21 mouse cellular contexts compared by ENCODE assay signal in genomic region chr9:66736551-66736950, GRCm38 (mm10). TPM values are rescaled to one million over a fixed set of nuclear protein-coding genes. Genes with fewer than 3 reads are reported as not detected.
DNase-seq lines count a peak whose midpoint lies in the region; ATAC-seq and TF ChIP-seq lines count a peak whose summit lies in the region.
"Had no signal": no experiment of that assay in that cellular context is flagged by ENCODE, and none has a peak within 500 bp of the region (broad histone marks: within the 10 kb centered on the region; RNA-seq: fewer than 3 reads in every experiment).

No protein-coding gene starts in this region.

- CTCF ChIA-PET in Patski (lab: Charles Lee) = interaction anchor here (1.3 to 1.5 kb wide), 2 partner anchors 10 to 13 kb away, joined by 4 to 8 read pairs; no protein-coding TSS in a partner anchor

- no peak for TF ChIP-seq CTCF in Patski (IDR thresholded peaks at IDR 0.05)
- TF ChIP-seq CTCF in kidney, adult 2 months (conservative IDR thresholded peaks at IDR 0.05; ENCODE audit: insufficient read depth, insufficient read length, low read depth, low read length) = no peak

- in situ Hi-C loops in Patski (cut with MboI; ENCODE audit: low pct_unique_long_range_greater_than_20kb) = no loop called here

- no peak for TF ChIP-seq POLR2A in kidney, adult 2 months (IDR thresholded peaks at IDR 0.05; ENCODE audit: low read depth, low read length)

- peak overlapping the region; percentile 77 for H3K27ac ChIP-seq in kidney, adult 2 months (ENCODE audit: insufficient read depth, low read depth, low read length)
- H3K27ac ChIP-seq in forebrain, embryonic 10.5 days = no peak overlapping the region
- H3K27ac ChIP-seq: gastrocnemius, adult 2 months; heart, embryonic 10.5 days; hindbrain, embryonic 12.5 days; neural tube, embryonic 15.5 days had no signal

- peak; percentile 12 for DNase-seq in adrenal gland, adult 8-10 months
- DNase-seq in adrenal gland, adult 18-20 months (ENCODE audit: low spot score in 2 of 2) = no peak
- DNase-seq in Patski (ENCODE audit: low read depth, low spot score) = peak; percentile 95
- DNase-seq in kidney, adult 2 months = peak; percentile 96
- peak; percentile 87 for DNase-seq in kidney, postnatal 14 days
- DNase-seq in retina, postnatal 1 day = no peak
- no peak for DNase-seq in urinary bladder, postnatal 14 days (ENCODE audit: low spot score)
- DNase-seq in forebrain, embryonic 10.5 days (ENCODE audit: extremely low spot score, low spot score) = no peak
- DNase-seq: forebrain, postnatal 0 days; gastrocnemius, adult 2 months; left cerebral cortex, postnatal 4 days; liver; lung, embryonic 14.5 days; lung, postnatal 4 days; right cerebral cortex, postnatal 14 days; thymus, adult 2 months had no signal

- peak; percentile 54 for ATAC-seq in Patski
- ATAC-seq: forebrain, postnatal 0 days; midbrain, embryonic 16.5 days had no signal

- no peaks in the 10 kb centered on the region for H3K36me3 ChIP-seq in kidney, adult 2 months (ENCODE audit: control insufficient read depth, insufficient read depth, low read length)
- H3K36me3 ChIP-seq in forebrain, embryonic 10.5 days (replicated peaks) = no peaks in the 10 kb centered on the region
- H3K36me3 ChIP-seq: G1E; heart, embryonic 10.5 days; hindbrain, embryonic 12.5 days; neural tube, embryonic 15.5 days had no signal

- POLR2A ChIA-PET in Patski (lab: Charles Lee) = interaction anchor here (0.9 kb wide), 1 partner anchor 34 kb away, joined by 3 read pairs; no protein-coding TSS in a partner anchor

- no peak overlapping the region for H3K4me3 ChIP-seq in kidney, adult 2 months (ENCODE audit: insufficient read depth, low read depth, low read length)
- H3K4me3 ChIP-seq in forebrain, embryonic 10.5 days = no peak overlapping the region
- H3K4me3 ChIP-seq: gastrocnemius, adult 2 months; heart, embryonic 10.5 days; hindbrain, embryonic 12.5 days; neural tube, embryonic 15.5 days had no signal

- no peaks in the 10 kb centered on the region for H3K9me3 ChIP-seq in forebrain, embryonic 10.5 days
- H3K9me3 ChIP-seq: G1E; heart, embryonic 10.5 days; hindbrain, embryonic 12.5 days; neural tube, embryonic 15.5 days had no signal

- 51% methylated on average over 2 of the region's 2 CpGs for WGBS in kidney, adult 2 months
- 92% methylated on average over 2 of the region's 2 CpGs for WGBS in forebrain, embryonic 10.5 days

- peaks cover 51% of the 10 kb centered on the region for H3K4me1 ChIP-seq in kidney, adult 2 months (ENCODE audit: control insufficient read depth, insufficient read depth, low read length)
- 0 out of 2 replicates have a peak, but pooled peaks cover 3% of the 10 kb centered on the region for H3K4me1 ChIP-seq in forebrain, embryonic 10.5 days

- no peaks in the 10 kb centered on the region for H3K27me3 ChIP-seq in Patski
- H3K27me3 ChIP-seq in kidney, adult 2 months (replicated peaks; ENCODE audit: control insufficient read depth, insufficient read depth, low read length) = no peaks in the 10 kb centered on the region
- no peaks in the 10 kb centered on the region for H3K27me3 ChIP-seq in forebrain, embryonic 10.5 days (ENCODE audit: poor library complexity, severe bottlenecking)
- H3K27me3 ChIP-seq: hindbrain, embryonic 12.5 days; neural tube, embryonic 15.5 days had no signal

RNA-seq across cellular contexts. Expression of gene Car12, which starts 23.1 kb away (rescaled TPM):
- total RNA-seq in adrenal gland, adult 8-10 months (2022) = 1 to 10 TPM in 1 of 4 experiments, under 1 TPM in 3; 0.31 to 1.5 (median 0.65) TPM
- total RNA-seq in adrenal gland, adult 18-20 months (2021) = under 1 TPM; 0.43 to 0.93 TPM
- polyA plus RNA-seq in Patski (2021) = 27.9 TPM
- 295 and 328 TPM in 2 replicates for polyA plus RNA-seq in kidney, adult 2 months (2012; rRNA removed)
- polyA plus RNA-seq in forebrain, embryonic 10.5 days (2016; fragmentation: Nextera tagmentation; extraction: Ambion mirVana) = 6.8 and 7.4 TPM in 2 replicates
- polyA plus RNA-seq: G1E had no signal

RNA-seq across cellular contexts. Expression of gene Aph1b, which starts 58.7 kb away (rescaled TPM):
- total RNA-seq in adrenal gland, adult 8-10 months (2022) = 1 to 10 TPM; 7.3 to 9.7 (median 8.5) TPM
- total RNA-seq in adrenal gland, adult 18-20 months (2021) = 1 to 10 TPM; 8.0 to 9.6 TPM
- polyA plus RNA-seq in Patski (2021) = 10.3 TPM
- polyA plus RNA-seq in kidney, adult 2 months (2012; rRNA removed) = 5.4 and 6.5 TPM in 2 replicates
- 10.1 and 11.9 TPM in 2 replicates for polyA plus RNA-seq in forebrain, embryonic 10.5 days (2016; fragmentation: Nextera tagmentation; extraction: Ambion mirVana)

Comparison
In these comparisons a context has a peak if more than half of its experiments do, and no peak if none do; other contexts are left out.
1. DNase-seq: peak in adrenal gland, adult 8-10 months (single experiment), Patski (single experiment), kidney, adult 2 months (single experiment) and kidney, postnatal 14 days (single experiment); none in adrenal gland, adult 18-20 months (0 of 2), retina, postnatal 1 day (single experiment), urinary bladder, postnatal 14 days (single experiment) and forebrain, embryonic 10.5 days (single experiment).
2. RNA of gene Car12, which starts 23.1 kb away (polyA plus RNA-seq): 295 to 328 TPM in kidney, adult 2 months; 27.9 TPM in Patski (single experiment) and 6.8 to 7.4 TPM in forebrain, embryonic 10.5 days; every median in the first group is over 10 times any median in the second.